Mouse (Mus musculus): ENCODE data around the gene Dclk1. TPM values are rescaled to one million over a fixed set of nuclear protein-coding genes. Genes with fewer than 3 reads are reported as not detected.

Gene Dclk1
- polyA plus RNA-seq, 1 experiment, result 70.4 TPM

GRCm38 (mm10) chr3:55423640-55424397, 181.7 kb downstream of the Dclk1 start:
- Histone ChIP-seq H3K27me3 (ENCODE audit: control insufficient read depth, insufficient read depth, insufficient read length) (no peaks in the 10 kb centered on the region), H3K4me3 (no peak overlapping the region), H3K36me3 (ENCODE audit: control insufficient read depth, insufficient read depth) (no peaks in the 10 kb centered on the region), H3ac (ENCODE audit: control insufficient read depth, insufficient read length) (no peak overlapping the region), H3K4me2 (ENCODE audit: low read depth) (no peak overlapping the region), H3K79me2 (ENCODE audit: control insufficient read depth, insufficient read depth) (no peaks in the 10 kb centered on the region)
- TF ChIP-seq USF1 (IDR thresholded peaks at IDR 0.05; ENCODE audit: low read depth), result no peak
- TF ChIP-seq REST (IDR thresholded peaks at IDR 0.05; ENCODE audit: insufficient read depth, insufficient read length), result no peak
- TF ChIP-seq CEBPB (IDR thresholded peaks at IDR 0.05; ENCODE audit: insufficient read depth, poor library complexity, severe bottlenecking), result no peak
- no peak for TF ChIP-seq MYOD1 (IDR thresholded peaks at IDR 0.05; ENCODE audit: control insufficient read depth in 1 of 3, insufficient read length in 2 of 3, low read depth in 2 of 3)
- no peak for TF ChIP-seq MAX (IDR thresholded peaks at IDR 0.05; ENCODE audit: low read depth)
- TF ChIP-seq POLR2A (IDR thresholded peaks at IDR 0.05; ENCODE audit: insufficient read length, low read depth), result no peak

GRCm38 (mm10) chr3:55430022-55430549, 187.9 kb downstream of the Dclk1 start:
- no peaks in the 10 kb centered on the region for H3K79me2 ChIP-seq (ENCODE audit: control insufficient read depth, insufficient read depth)
- no peaks in the 10 kb centered on the region for H3K36me3 ChIP-seq (ENCODE audit: control insufficient read depth, insufficient read depth)
- no peak overlapping the region for H3ac ChIP-seq (ENCODE audit: control insufficient read depth, insufficient read length)
- no peak overlapping the region for H3K4me3 ChIP-seq
- no peak overlapping the region for H3K4me2 ChIP-seq (ENCODE audit: low read depth)
- no peaks in the 10 kb centered on the region for H3K27me3 ChIP-seq (ENCODE audit: control insufficient read depth, insufficient read depth, insufficient read length)
- no peak for TF ChIP-seq SRF (IDR thresholded peaks at IDR 0.05; ENCODE audit: control insufficient read depth, insufficient read length, low read depth)
- no peak for TF ChIP-seq TCF12 (IDR thresholded peaks at IDR 0.05; ENCODE audit: insufficient read depth, poor library complexity, severe bottlenecking)
- no peak for TF ChIP-seq USF1 (IDR thresholded peaks at IDR 0.05; ENCODE audit: low read depth)
- TF ChIP-seq POLR2A (IDR thresholded peaks at IDR 0.05; ENCODE audit: insufficient read length, low read depth), result no peak
- TF ChIP-seq MYOD1 (IDR thresholded peaks at IDR 0.05; ENCODE audit: control insufficient read depth in 1 of 3, insufficient read length in 2 of 3, low read depth in 2 of 3), result no peak
- no peak for TF ChIP-seq MYOG (IDR thresholded peaks at IDR 0.05; ENCODE audit: control insufficient read depth in 1 of 3, insufficient read depth in 1 of 3, insufficient read length in 2 of 3, low read depth in 2 of 3)
- no peak for TF ChIP-seq TCF3 (IDR thresholded peaks at IDR 0.05; ENCODE audit: insufficient read length, low read depth)

GRCm38 (mm10) chr3:55431223-55431622, 189.1 kb downstream of the Dclk1 start:
- Histone ChIP-seq H3K4me2 (ENCODE audit: low read depth) (no peak overlapping the region), H3K36me3 (ENCODE audit: control insufficient read depth, insufficient read depth) (no peaks in the 10 kb centered on the region), H3K27me3 (ENCODE audit: control insufficient read depth, insufficient read depth, insufficient read length) (no peaks in the 10 kb centered on the region), H3K79me2 (ENCODE audit: control insufficient read depth, insufficient read depth) (no peaks in the 10 kb centered on the region), H3K4me3 (no peak overlapping the region), H3ac (ENCODE audit: control insufficient read depth, insufficient read length) (no peak overlapping the region)
- no peak for TF ChIP-seq POLR2AphosphoS2 (IDR thresholded peaks at IDR 0.05; ENCODE audit: insufficient read length, low read depth)

GRCm38 (mm10) chr3:55434276-55434675, 192.1 kb downstream of the Dclk1 start:
- no peaks in the 10 kb centered on the region for H3K79me2 ChIP-seq (ENCODE audit: control insufficient read depth, insufficient read depth)
- H3K4me2 ChIP-seq (ENCODE audit: low read depth), result no peak overlapping the region
- H3K4me3 ChIP-seq, result no peak overlapping the region
- H3K27me3 ChIP-seq (ENCODE audit: control insufficient read depth, insufficient read depth, insufficient read length), result no peaks in the 10 kb centered on the region
- no peak overlapping the region for H3ac ChIP-seq (ENCODE audit: control insufficient read depth, insufficient read length)
- H3K36me3 ChIP-seq (ENCODE audit: control insufficient read depth, insufficient read depth), result no peaks in the 10 kb centered on the region
- TF ChIP-seq CEBPB (IDR thresholded peaks at IDR 0.05; ENCODE audit: insufficient read depth, poor library complexity, severe bottlenecking) (no peak), REST (IDR thresholded peaks at IDR 0.05; ENCODE audit: insufficient read depth, insufficient read length) (no peak), E2F4 (IDR thresholded peaks at IDR 0.05; ENCODE audit: insufficient read depth) (no peak), SRF (IDR thresholded peaks at IDR 0.05; ENCODE audit: control insufficient read depth, insufficient read length, low read depth) (no peak), TCF12 (IDR thresholded peaks at IDR 0.05; ENCODE audit: insufficient read depth, poor library complexity, severe bottlenecking) (no peak), TCF3 (IDR thresholded peaks at IDR 0.05; ENCODE audit: insufficient read length, low read depth) (no peak), MYOG (IDR thresholded peaks at IDR 0.05; ENCODE audit: control insufficient read depth in 1 of 3, insufficient read depth in 1 of 3, insufficient read length in 2 of 3, low read depth in 2 of 3) (no peak)

- H3K27me3 ChIP-seq (ENCODE audit: control insufficient read depth, insufficient read depth, insufficient read length), result no peaks in the 10 kb centered on the region
- H3ac ChIP-seq (ENCODE audit: control insufficient read depth, insufficient read length), result no peak overlapping the region
- H3K36me3 ChIP-seq (ENCODE audit: control insufficient read depth, insufficient read depth), result peaks cover 3% of the 10 kb centered on the region
- peak; percentile 19 for TF ChIP-seq POLR2A (IDR thresholded peaks at IDR 0.05; ENCODE audit: insufficient read length, low read depth)
- no peak for TF ChIP-seq MYOG (IDR thresholded peaks at IDR 0.05; ENCODE audit: control insufficient read depth in 1 of 3, insufficient read depth in 1 of 3, insufficient read length in 2 of 3, low read depth in 2 of 3)
- TF ChIP-seq E2F4 (IDR thresholded peaks at IDR 0.05; ENCODE audit: insufficient read depth), result no peak
- TF ChIP-seq MYOD1 (IDR thresholded peaks at IDR 0.05; ENCODE audit: control insufficient read depth in 1 of 3, insufficient read length in 2 of 3, low read depth in 2 of 3), result no peak
- H3K4me3 ChIP-seq, result no peak overlapping the region
- no peaks in the 10 kb centered on the region for H3K79me2 ChIP-seq (ENCODE audit: control insufficient read depth, insufficient read depth)
- H3K4me2 ChIP-seq (ENCODE audit: low read depth), result no peak overlapping the region
Measured at GRCm38 (mm10) chr3:55438824-55439446, 196.8 kb downstream of the Dclk1 start.

All from myocyte (in vitro differentiated cells).